Mouse (Mus musculus) embryonic stem cell, embryonic (primary cell): ENCODE data around the gene Marc2.

Experiments used
- CTCF ChIA-PET, 4 experiments: fragments of 300-600 bp in 2 of 4; fragments of 350-600 bp in 2 of 4; sonication (Branson Sonifier 250); formaldehyde crosslinking; loops; one replicate each; lab custom pipeline; 2022; ENCODE audit warnings: inconsistent platforms in 2 of 4; lab: Charles Lee
- POLR2A ChIA-PET, 4 experiments: fragments of 300-600 bp in 2 of 4; fragments of 350-600 bp in 2 of 4; sonication (Branson Sonifier 250); formaldehyde crosslinking; loops; one replicate each; lab custom pipeline; 2022; ENCODE audit warnings: antibody characterized with exemption in 4 of 4, inconsistent platforms in 1 of 4; lab: Charles Lee

Marc2 gene

DNA sequence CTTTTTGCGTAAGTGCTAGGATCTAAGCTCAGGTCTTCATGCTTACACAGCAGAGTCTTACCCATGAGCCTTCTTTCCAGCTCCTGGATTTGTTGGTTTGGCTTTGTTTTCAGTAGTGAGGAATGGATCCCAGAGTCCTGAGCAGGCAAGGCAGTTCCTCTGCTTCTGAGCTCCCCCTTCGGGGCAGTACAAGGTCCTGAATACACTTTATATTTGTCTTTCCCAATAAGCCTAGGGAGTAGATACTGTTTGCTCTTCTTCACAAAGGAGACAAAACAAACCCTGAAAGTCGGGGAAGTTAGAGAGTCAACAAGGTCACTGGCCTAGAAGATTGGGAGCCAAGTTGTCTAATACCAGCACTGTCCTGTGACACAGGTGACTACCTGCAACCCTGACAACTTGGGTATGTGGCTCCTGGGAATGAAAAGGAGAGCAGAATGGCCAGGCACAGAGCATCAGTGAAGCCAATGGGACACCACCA, 21.4 kb upstream of the Marc2 start:
- ChIA-PET POLR2A (interaction anchor here in 1 of 4 experiments (1.0 to 1.5 kb wide), 3 partner anchors 36 to 44 kb away, joined by 3 to 4 read pairs (median 3); no protein-coding TSS in a partner anchor), CTCF (interaction anchor here in 1 of 4 experiments (1.0 kb wide), 1 partner anchor 43 kb away, joined by 3 read pairs; no protein-coding TSS in a partner anchor)

- ChIA-PET CTCF (interaction anchor here in 2 of 4 experiments (0.9 to 3.7 kb wide), 4 partner anchors 11 to 40 kb away, joined by 3 to 17 read pairs (median 5); no protein-coding TSS in a partner anchor), POLR2A (interaction anchor here in 3 of 4 experiments (0.8 to 2.8 kb wide), 9 partner anchors 9 to 241 kb away, joined by 3 to 14 read pairs (median 3); partner anchors contain the start of gene C130074G19Rik (in 1 of the 3))
Measured at GRCm38 (mm10) chr1:184864381-184864801, 18.1 kb upstream of the Marc2 start.

DNA sequence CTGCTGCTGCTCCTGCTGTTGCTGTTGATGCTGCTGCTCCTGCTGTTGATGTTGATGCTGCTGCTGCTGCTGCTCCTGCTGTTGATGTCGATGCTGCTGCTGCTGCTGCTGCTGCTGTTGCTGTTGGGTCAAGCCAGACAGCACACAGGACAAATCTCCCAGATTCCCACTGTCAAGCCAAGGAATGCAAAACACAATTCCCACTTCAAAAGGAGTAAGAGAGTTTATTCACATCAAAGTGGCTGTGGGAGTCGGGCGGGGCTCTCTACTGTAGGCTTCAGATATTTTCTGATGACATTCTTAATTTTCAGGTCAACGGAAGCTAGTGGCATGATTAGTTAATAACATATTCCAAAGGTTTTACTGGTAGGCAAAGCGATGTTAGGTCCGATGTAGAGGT, 16.4 kb upstream of the Marc2 start:
- CTCF ChIA-PET = interaction anchor here in 1 of 4 experiments (1.9 to 3.7 kb wide), 2 partner anchors 9 to 38 kb away, joined by 6 to 17 read pairs; no protein-coding TSS in a partner anchor
- POLR2A ChIA-PET = interaction anchor here in 2 of 4 experiments (1.9 to 2.8 kb wide), 3 partner anchors 9 to 20 kb away, joined by 5 to 14 read pairs (median 7); partner anchors contain the start of gene C130074G19Rik (in 1 of the 2)

- ChIA-PET POLR2A (interaction anchor here in 2 of 4 experiments (1.0 to 2.5 kb wide), 3 partner anchors 8 to 10 kb away, joined by 3 to 7 read pairs (median 5); no protein-coding TSS in a partner anchor), CTCF (interaction anchor here in 1 of 4 experiments (1.9 to 3.7 kb wide), 2 partner anchors 8 to 37 kb away, joined by 6 to 17 read pairs; no protein-coding TSS in a partner anchor)
Measured at GRCm38 (mm10) chr1:184861551-184861950, 15.3 kb upstream of the Marc2 start.

- POLR2A ChIA-PET = interaction anchor here in 2 of 4 experiments (1.0 to 1.9 kb wide), 6 partner anchors 9 to 34 kb away, joined by 3 to 7 read pairs (median 3); no protein-coding TSS in a partner anchor
- CTCF ChIA-PET = interaction anchor here in 1 of 4 experiments (1.2 kb wide), 1 partner anchor 35 kb away, joined by 3 read pairs; no protein-coding TSS in a partner anchor
Measured at GRCm38 (mm10) chr1:184860276-184860675, 14.0 kb upstream of the Marc2 start.

DNA sequence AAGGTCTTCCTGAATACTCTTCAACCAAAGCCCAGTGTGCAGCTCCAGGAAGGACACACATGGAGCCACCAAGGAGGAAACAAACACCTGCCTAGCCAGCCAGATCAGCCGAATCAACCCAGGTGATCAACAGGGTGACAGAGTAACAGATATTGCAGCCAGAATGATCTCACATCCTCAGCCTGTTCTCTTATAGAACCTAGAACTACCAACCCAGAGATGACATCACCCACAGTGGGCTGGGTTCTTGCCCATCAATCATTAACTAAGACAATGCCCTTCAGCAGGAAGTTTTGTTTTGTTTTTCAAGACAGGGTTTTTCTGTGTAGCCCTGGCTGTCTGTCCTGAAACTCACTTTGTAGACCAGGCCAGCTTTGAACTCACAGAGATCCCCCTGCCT, 12.0 kb upstream of the Marc2 start:
- ChIA-PET CTCF (interaction anchor here in 2 of 4 experiments (0.7 to 1.6 kb wide), 3 partner anchors 20 to 60 kb away, joined by 3 to 9 read pairs (median 5); no protein-coding TSS in a partner anchor), POLR2A (interaction anchor here in 2 of 4 experiments (0.6 to 1.9 kb wide), 4 partner anchors 20 to 1799 kb away, joined by 3 to 7 read pairs (median 4); no protein-coding TSS in a partner anchor)

GRCm38 (mm10) chr1:184857216-184857615, 11.0 kb upstream of the Marc2 start:
- CTCF ChIA-PET = interaction anchor here in 1 of 4 experiments (1.6 kb wide), 1 partner anchor 33 kb away, joined by 9 read pairs; no protein-coding TSS in a partner anchor
- POLR2A ChIA-PET = no interaction called here

DNA sequence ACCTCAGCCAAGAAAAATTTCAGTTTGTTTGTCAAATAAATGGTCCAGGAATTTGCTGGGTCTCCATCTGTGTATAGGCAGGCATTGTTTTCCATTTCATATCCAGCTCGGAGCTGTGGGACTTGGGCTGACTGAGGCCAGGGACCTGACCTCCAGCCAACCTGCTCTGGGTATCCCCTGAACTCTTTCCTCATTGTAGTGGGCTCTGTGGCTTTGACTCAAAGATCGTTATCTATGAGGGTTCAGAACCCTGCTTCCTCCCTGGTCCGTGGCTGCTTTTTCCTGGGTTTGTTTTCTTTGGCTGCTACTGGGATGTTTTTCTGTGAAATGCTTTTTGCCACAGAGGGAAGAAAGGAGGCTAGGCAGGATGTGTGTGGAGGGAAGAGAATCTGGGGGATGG, 7.7 kb upstream of the Marc2 start:
- ChIA-PET POLR2A (interaction anchor here in 3 of 4 experiments (0.6 to 5.5 kb wide), 16 partner anchors 9 to 1273 kb away, joined by 3 to 87 read pairs (median 6); partner anchors contain the start of genes C130074G19Rik (in 3 of the 3) and Rab3gap2 (in 1 of the 3)), CTCF (interaction anchor here (0.5 to 5.2 kb wide), 39 partner anchors 9 to 1277 kb away, joined by 3 to 96 read pairs (median 4); partner anchors contain the start of genes C130074G19Rik (in 1 of the 4) and Rab3gap2 (in 1 of the 4))

GRCm38 (mm10) chr1:184853339-184853738, 7.1 kb upstream of the Marc2 start:
- ChIA-PET POLR2A (interaction anchor here in 3 of 4 experiments (0.6 to 5.5 kb wide), 24 partner anchors 9 to 1274 kb away, joined by 3 to 87 read pairs (median 5); partner anchors contain the start of genes C130074G19Rik (in 3 of the 3) and Rab3gap2 (in 1 of the 3)), CTCF (interaction anchor here (0.5 to 5.2 kb wide), 44 partner anchors 9 to 1278 kb away, joined by 3 to 96 read pairs (median 4); partner anchors contain the start of genes C130074G19Rik (in 1 of the 4) and Rab3gap2 (in 1 of the 4))

DNA sequence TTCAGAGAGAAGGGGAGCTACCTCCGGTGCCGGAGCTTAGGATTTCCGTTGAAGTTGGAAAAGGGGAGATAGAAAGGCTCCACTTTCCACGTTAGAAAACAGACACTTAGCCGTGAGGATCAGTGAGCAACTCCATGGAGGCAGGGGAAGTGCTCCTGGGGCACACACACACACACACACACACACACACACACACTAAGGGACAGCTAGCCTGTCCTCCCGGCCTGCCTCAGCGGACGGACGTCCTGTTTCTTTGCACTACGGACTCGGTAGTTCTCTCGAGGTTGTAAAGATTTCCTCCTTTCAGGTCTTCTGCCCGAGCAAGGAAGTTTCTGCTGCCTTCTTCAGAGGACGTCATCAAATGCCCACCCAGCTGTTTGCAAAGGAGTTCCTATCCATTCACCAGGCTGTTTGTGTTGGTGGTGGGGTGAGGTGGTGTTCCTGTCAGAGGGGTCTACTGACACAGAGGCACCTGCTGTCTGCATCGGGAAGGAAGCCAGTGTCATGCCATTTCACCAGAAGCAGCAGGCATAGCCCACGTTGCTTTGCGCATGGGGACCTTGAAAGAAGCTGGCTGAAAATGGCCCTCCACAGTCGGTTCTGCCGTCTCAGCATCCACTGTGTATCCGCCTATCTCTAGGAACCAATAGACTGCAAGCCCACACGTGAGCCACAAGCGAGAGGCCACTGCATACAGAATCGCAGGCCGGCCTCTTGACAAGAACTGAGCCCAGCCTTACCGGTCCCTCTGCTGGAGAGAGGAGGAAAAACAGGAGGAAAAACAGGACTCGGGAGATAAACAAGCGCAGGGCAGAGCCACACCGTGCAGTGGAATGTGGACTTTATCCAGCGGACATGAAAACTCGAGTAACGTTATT, 5.7 kb upstream of the Marc2 start:
- ChIA-PET POLR2A (interaction anchor here (0.6 to 5.5 kb wide), 35 partner anchors 8 to 477 kb away, joined by 3 to 87 read pairs (median 4); partner anchors contain the start of genes C130074G19Rik (in 2 of the 4), Iars2 (in 1 of the 4) and Rab3gap2 (in 1 of the 4)), CTCF (interaction anchor here (0.6 to 5.2 kb wide), 30 partner anchors 11 to 681 kb away, joined by 3 to 96 read pairs (median 4); partner anchors contain the start of genes C130074G19Rik (in 1 of the 4) and Rab3gap2 (in 1 of the 4))

DNA sequence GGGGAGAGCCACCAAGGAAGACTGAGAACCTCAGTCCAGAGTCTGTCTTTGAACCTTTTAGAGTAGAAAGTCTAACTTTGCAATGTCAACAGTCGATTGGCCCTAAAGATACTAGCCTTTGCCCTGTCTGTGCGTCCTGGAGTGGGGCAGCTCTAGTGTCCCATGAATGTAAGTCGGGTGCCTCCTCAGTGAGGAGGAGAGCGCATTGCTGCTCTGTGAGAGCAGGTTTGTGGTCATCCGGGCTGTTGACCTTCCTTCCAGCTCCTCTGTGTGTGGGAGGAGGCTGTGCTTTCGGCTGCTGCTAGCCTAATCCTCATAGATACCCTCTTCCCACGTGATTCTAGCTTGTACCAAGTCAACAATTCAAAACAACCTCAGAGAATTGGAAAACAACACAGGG, 4.9 kb upstream of the Marc2 start:
- POLR2A ChIA-PET = interaction anchor here (0.6 to 5.5 kb wide), 29 partner anchors 9 to 478 kb away, joined by 3 to 87 read pairs (median 4); partner anchors contain the start of genes C130074G19Rik (in 2 of the 4), Iars2 (in 1 of the 4) and Rab3gap2 (in 1 of the 4)
- CTCF ChIA-PET = interaction anchor here (0.6 to 5.2 kb wide), 20 partner anchors 10 to 358 kb away, joined by 3 to 96 read pairs (median 4); no protein-coding TSS in a partner anchor

DNA sequence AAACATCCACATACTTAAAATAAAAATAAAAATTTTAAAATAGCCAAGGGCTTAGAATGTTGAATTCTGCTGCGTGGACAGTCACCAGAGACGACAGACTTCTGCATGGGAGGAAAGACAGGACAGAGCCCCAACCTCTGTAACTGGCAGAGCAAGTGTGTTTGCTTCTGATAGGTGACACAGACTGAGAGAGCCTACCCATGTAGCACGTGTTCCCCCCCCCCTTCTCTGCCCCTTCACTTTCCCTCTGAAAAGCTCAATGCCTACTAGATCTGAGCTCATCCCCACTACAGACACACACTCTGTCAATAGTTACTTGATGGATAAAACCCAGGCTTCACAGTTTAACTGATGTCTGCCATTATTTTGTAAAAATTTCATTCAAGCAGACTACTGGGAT, 722 bp upstream of the Marc2 start:
- ChIA-PET POLR2A (interaction anchor here in 3 of 4 experiments (0.5 to 8.6 kb wide), 8 partner anchors 10 to 346 kb away, joined by 3 to 99 read pairs (median 11); no protein-coding TSS in a partner anchor), CTCF (interaction anchor here in 3 of 4 experiments (0.6 to 1.5 kb wide), 3 partner anchors 21 to 1875 kb away, joined by 4 to 6 read pairs (median 5); no protein-coding TSS in a partner anchor)

- POLR2A ChIA-PET = interaction anchor here (0.7 to 8.6 kb wide), 27 partner anchors 8 to 484 kb away, joined by 3 to 99 read pairs (median 5); partner anchors contain the start of genes C130074G19Rik (in 1 of the 4), Iars2 (in 1 of the 4) and Rab3gap2 (in 1 of the 4)
- CTCF ChIA-PET = interaction anchor here (0.5 to 3.1 kb wide), 16 partner anchors 8 to 451 kb away, joined by 3 to 40 read pairs (median 4); no protein-coding TSS in a partner anchor
Measured at GRCm38 (mm10) chr1:184845111-184846071, 860 bp downstream of the Marc2 start.

- CTCF ChIA-PET = interaction anchor here (0.5 to 3.1 kb wide), 14 partner anchors 8 to 450 kb away, joined by 3 to 40 read pairs (median 6); no protein-coding TSS in a partner anchor
- POLR2A ChIA-PET = interaction anchor here in 3 of 4 experiments (0.6 to 8.6 kb wide), 24 partner anchors 7 to 1814 kb away, joined by 3 to 99 read pairs (median 5); partner anchors contain the start of genes C130074G19Rik (in 1 of the 3), Iars2 (in 1 of the 3) and Rab3gap2 (in 1 of the 3)
Measured at GRCm38 (mm10) chr1:184844326-184845066, 1.8 kb downstream of the Marc2 start.

- CTCF ChIA-PET = interaction anchor here in 3 of 4 experiments (0.6 to 10.7 kb wide), 4 partner anchors 12 to 20 kb away, joined by 3 to 71 read pairs (median 33); no protein-coding TSS in a partner anchor
- POLR2A ChIA-PET = interaction anchor here in 2 of 4 experiments (0.9 to 7.2 kb wide), 8 partner anchors 9 to 135 kb away, joined by 3 to 92 read pairs (median 14); partner anchors contain the start of gene Marc2 (in 1 of the 2)
Measured at GRCm38 (mm10) chr1:184837649-184838048, 8.6 kb downstream of the Marc2 start.
